Mouse (Mus musculus): ENCODE measurements at regions not wholly inside any gene's neighbourhood (a gene's known extent, or its start where the extent isn't known, plus 50 kb on each side); places are given as distances from the start of the nearest gene placed in this dataset.

DNA sequence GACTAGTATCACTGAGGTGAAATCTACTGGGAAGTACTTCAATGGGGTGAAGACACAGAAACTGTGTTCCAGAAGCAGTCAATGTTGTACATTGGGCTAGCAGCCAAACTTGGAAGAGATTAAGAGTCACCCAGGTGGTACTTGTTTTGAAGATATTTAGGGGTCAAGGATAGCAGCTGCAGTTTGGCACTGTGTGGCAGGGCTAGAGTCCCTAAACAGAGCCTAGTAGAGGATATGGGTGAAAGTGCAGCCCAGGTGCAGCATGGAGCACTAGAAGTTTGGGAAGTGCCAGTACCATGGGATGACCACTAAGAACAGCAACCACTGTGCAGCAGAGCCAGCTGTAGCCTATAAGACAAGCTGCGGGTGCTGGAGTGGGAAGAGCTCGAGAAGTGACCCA, 70.6 kb upstream of the A1bg start:
- DNase-seq, result no peak

DNA sequence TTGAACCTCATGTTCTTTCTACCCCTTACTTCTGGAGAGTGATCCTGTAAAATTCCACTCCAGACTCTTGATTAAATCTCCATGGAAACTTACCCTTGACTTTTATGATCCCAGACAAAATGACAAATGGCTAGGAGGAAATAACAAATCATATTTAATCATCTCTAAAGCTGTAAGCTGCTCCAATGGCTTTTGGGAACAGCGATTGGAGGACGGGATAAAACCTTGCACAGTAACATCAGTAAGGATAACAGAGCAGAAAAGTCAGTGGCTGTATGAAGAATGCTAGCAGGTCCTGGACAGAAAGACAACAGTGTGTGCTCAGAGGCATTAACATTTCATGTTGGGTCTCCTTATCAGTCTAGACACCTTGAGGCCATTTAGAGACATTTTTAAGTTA, 59.8 kb upstream of the A1bg start:
- no peak for DNase-seq
